Mouse (Mus musculus): ENCODE data around the gene Cfi. TPM values are rescaled to one million over a fixed set of nuclear protein-coding genes. Genes with fewer than 3 reads are reported as not detected.

Gene Cfi
- polyA plus RNA-seq (2012; fragmentation: generic; extraction: Trizol) = not detected
- long read RNA-seq, experiment 1 = 0 reads
- long read RNA-seq, experiment 2 = 0 reads

DNA sequence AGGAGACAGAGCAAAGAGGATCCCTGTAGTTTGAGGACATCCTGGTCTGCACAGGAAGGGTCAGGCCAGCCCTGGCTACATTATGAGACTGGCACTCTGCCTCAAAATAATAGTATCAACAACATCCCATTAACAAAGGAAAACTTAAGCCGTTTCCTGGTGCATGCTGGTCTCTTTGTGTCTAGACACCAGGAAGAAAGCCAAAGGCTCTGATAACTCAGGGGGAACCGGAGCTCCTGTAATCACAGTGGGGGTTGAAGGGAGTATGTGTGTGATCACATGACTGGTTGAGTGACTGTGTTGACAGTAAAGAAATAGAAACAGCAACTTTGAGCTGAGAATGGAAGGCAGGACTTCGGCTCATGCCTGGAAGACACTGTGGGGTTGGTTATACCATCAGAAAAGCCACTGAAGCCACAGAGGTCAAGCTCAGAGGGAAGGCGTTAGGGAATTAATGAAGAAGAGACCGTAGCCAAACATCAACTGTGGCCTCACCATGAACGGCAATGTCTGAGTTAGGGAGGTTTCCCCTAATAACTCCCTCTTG is at the start of gene Cfi:
TSS of gene Cfi (plus strand) at position 497 of the 547 bp plus-strand sequence.
- Histone ChIP-seq H3K79me3 (ENCODE audit: low read depth) (no peaks in the 10 kb centered on the region), H3K4me3 (ENCODE audit: insufficient read depth, poor library complexity, severe bottlenecking) (no peak within 1 kb of the TSS)
- TF ChIP-seq CTCF (IDR thresholded peaks at IDR 0.05; ENCODE audit: control insufficient read depth, insufficient read depth, insufficient read length) = no peak
- no peak for TF ChIP-seq CEBPB (IDR thresholded peaks at IDR 0.05; ENCODE audit: low read depth)
- no peak for TF ChIP-seq FOSL1 (IDR thresholded peaks at IDR 0.05; ENCODE audit: insufficient read depth, low read length, poor library complexity, severe bottlenecking)
- TF ChIP-seq MYOG (IDR thresholded peaks at IDR 0.05; ENCODE audit: control insufficient read depth, extremely low read depth, insufficient read length) = no peak
- no peak for TF ChIP-seq MAX (IDR thresholded peaks at IDR 0.05)
- TF ChIP-seq USF1 (IDR thresholded peaks at IDR 0.05; ENCODE audit: low read depth) = no peak
- no peak for TF ChIP-seq MYOD1 (IDR thresholded peaks at IDR 0.05; ENCODE audit: control insufficient read depth, insufficient read length, low read depth)

DNA sequence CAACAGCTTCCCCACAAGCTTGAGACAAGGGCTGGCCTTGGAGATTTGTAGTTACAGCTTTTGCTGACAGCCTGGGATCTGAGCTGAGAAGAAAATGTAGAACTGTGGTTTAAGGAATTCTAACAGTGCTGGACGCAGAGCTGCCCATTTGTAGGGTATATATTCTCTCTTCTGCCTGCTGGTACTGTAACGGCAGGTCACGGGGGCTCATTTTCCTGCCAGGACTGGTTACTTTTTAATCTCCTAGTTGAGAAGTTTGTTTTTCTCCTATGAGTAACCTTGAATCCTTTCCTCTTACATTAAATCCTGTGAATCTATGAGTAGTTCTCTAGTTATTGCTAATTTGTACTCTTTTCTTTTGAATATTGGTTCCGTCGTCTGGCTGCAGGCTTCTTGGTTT is 41.9 kb upstream of the Cfi start:
- H3ac ChIP-seq (ENCODE audit: control insufficient read depth, insufficient read length, low read depth) = no peak overlapping the region

More for the DNA sequence above, at the start of gene Cfi:
- Histone ChIP-seq H3K36me3 (ENCODE audit: control insufficient read depth, insufficient read depth) (no peaks in the 10 kb centered on the region), H3K79me2 (ENCODE audit: control insufficient read depth, insufficient read depth) (peaks cover 6% of the 10 kb centered on the region), H3K27me3 (ENCODE audit: control insufficient read depth, insufficient read depth, insufficient read length) (peaks cover 16% of the 10 kb centered on the region), H3ac (ENCODE audit: control insufficient read depth, insufficient read length, low read depth) (no peak within 1 kb of the TSS)

DNA sequence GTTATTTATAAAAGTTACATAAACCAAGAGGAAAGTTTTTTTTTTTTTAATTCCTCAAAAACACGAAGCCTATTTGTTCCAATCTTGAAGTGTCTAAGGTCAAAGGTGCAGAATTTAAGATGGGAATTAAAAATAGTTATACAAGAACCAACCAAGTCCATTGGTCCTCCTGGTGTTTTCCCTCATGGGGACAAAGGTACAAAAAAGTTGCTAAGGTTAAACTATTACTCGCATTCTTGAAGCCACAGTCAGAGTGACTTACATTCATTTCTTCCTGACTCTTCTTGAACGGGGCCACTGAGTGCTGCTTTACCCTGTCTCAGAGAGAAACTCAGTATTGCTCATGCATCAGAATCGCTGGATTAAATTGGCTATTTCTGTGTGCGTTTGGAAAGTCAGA is 38.3 kb upstream of the Cfi start:
- Histone ChIP-seq H3ac (ENCODE audit: control insufficient read depth, insufficient read length, low read depth) (no peak overlapping the region), H3K36me3 (ENCODE audit: control insufficient read depth, insufficient read depth) (no peaks in the 10 kb centered on the region), H3K79me3 (ENCODE audit: low read depth) (no peaks in the 10 kb centered on the region), H3K27me3 (ENCODE audit: control insufficient read depth, insufficient read depth, insufficient read length) (peaks cover 7% of the 10 kb centered on the region), H3K4me3 (ENCODE audit: insufficient read depth, poor library complexity, severe bottlenecking) (no peak overlapping the region), H3K79me2 (ENCODE audit: control insufficient read depth, insufficient read depth) (no peaks in the 10 kb centered on the region)
- TF ChIP-seq CTCF (IDR thresholded peaks at IDR 0.05; ENCODE audit: control insufficient read depth, insufficient read depth, insufficient read length) (no peak), MYOG (IDR thresholded peaks at IDR 0.05; ENCODE audit: control insufficient read depth, extremely low read depth, insufficient read length) (no peak), FOSL1 (IDR thresholded peaks at IDR 0.05; ENCODE audit: insufficient read depth, low read length, poor library complexity, severe bottlenecking) (no peak), USF1 (IDR thresholded peaks at IDR 0.05; ENCODE audit: low read depth) (no peak), MYOD1 (IDR thresholded peaks at IDR 0.05; ENCODE audit: control insufficient read depth, insufficient read length, low read depth) (no peak), CEBPB (IDR thresholded peaks at IDR 0.05; ENCODE audit: low read depth) (no peak), MAX (IDR thresholded peaks at IDR 0.05) (no peak)

More for the DNA sequence above, 41.9 kb upstream of the Cfi start:
- Histone ChIP-seq H3K36me3 (ENCODE audit: control insufficient read depth, insufficient read depth) (no peaks in the 10 kb centered on the region), H3K27me3 (ENCODE audit: control insufficient read depth, insufficient read depth, insufficient read length) (peaks cover 7% of the 10 kb centered on the region), H3K79me2 (ENCODE audit: control insufficient read depth, insufficient read depth) (no peaks in the 10 kb centered on the region), H3K4me3 (ENCODE audit: insufficient read depth, poor library complexity, severe bottlenecking) (no peak overlapping the region), H3K79me3 (ENCODE audit: low read depth) (no peaks in the 10 kb centered on the region)
- TF ChIP-seq MAX (IDR thresholded peaks at IDR 0.05) = no peak
- TF ChIP-seq CEBPB (IDR thresholded peaks at IDR 0.05; ENCODE audit: low read depth) = no peak
- TF ChIP-seq MYOD1 (IDR thresholded peaks at IDR 0.05; ENCODE audit: control insufficient read depth, insufficient read length, low read depth) = no peak
- TF ChIP-seq USF1 (IDR thresholded peaks at IDR 0.05; ENCODE audit: low read depth) = no peak
- no peak for TF ChIP-seq CTCF (IDR thresholded peaks at IDR 0.05; ENCODE audit: control insufficient read depth, insufficient read depth, insufficient read length)
- TF ChIP-seq FOSL1 (IDR thresholded peaks at IDR 0.05; ENCODE audit: insufficient read depth, low read length, poor library complexity, severe bottlenecking) = no peak
- no peak for TF ChIP-seq MYOG (IDR thresholded peaks at IDR 0.05; ENCODE audit: control insufficient read depth, extremely low read depth, insufficient read length)

DNA sequence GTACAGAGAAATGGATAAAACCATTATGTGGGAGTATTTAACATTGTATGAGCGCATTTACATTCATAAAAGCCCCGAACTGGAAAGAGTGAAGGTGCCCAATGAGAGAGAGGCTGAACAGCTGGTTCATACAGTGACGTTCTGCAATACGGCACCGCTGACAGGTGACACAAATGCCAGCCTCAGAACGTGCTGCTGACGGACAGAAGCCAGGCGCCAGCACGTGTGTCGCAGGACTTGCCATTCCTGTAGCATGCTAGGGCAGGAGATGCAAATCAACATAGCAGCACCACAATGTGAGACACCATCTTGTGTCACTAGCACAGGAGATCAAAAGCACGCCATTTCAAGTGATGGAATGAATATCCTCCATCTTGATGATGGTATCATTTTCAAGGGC is 37.1 kb upstream of the Cfi start:
- H3K36me3 ChIP-seq (ENCODE audit: control insufficient read depth, insufficient read depth) = no peaks in the 10 kb centered on the region
- no peaks in the 10 kb centered on the region for H3K79me2 ChIP-seq (ENCODE audit: control insufficient read depth, insufficient read depth)
- H3K4me3 ChIP-seq (ENCODE audit: insufficient read depth, poor library complexity, severe bottlenecking) = no peak overlapping the region
- TF ChIP-seq CTCF (IDR thresholded peaks at IDR 0.05; ENCODE audit: control insufficient read depth, insufficient read depth, insufficient read length) = no peak
- TF ChIP-seq MYOD1 (IDR thresholded peaks at IDR 0.05; ENCODE audit: control insufficient read depth, insufficient read length, low read depth) = no peak
- no peak for TF ChIP-seq MAX (IDR thresholded peaks at IDR 0.05)
- TF ChIP-seq MYOG (IDR thresholded peaks at IDR 0.05; ENCODE audit: control insufficient read depth, extremely low read depth, insufficient read length) = no peak
- TF ChIP-seq CEBPB (IDR thresholded peaks at IDR 0.05; ENCODE audit: low read depth) = no peak
- no peak for TF ChIP-seq USF1 (IDR thresholded peaks at IDR 0.05; ENCODE audit: low read depth)
- TF ChIP-seq FOSL1 (IDR thresholded peaks at IDR 0.05; ENCODE audit: insufficient read depth, low read length, poor library complexity, severe bottlenecking) = no peak
- no peaks in the 10 kb centered on the region for H3K27me3 ChIP-seq (ENCODE audit: control insufficient read depth, insufficient read depth, insufficient read length)
- no peaks in the 10 kb centered on the region for H3K79me3 ChIP-seq (ENCODE audit: low read depth)
- H3ac ChIP-seq (ENCODE audit: control insufficient read depth, insufficient read length, low read depth) = no peak overlapping the region

DNA sequence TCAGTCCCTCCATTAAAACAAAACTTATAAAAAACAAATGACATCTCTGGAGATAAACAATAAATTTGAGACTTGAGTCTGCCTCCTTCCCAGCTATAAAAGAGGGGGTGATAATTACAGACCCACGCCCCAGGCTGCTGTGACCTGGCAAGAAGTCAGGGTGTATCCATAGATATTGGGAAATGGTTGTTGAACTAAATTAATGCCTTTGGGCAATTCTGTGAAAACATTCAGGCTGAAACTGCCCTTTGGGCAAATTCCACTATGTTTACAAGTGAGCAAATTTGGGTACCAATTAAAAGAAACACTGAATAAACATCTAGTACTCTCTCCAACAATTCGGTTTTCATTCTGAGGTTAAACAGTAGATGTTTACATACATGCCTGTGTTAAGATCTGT is 36.7 kb upstream of the Cfi start:
- no peaks in the 10 kb centered on the region for H3K79me3 ChIP-seq (ENCODE audit: low read depth)
- no peak overlapping the region for H3K4me3 ChIP-seq (ENCODE audit: insufficient read depth, poor library complexity, severe bottlenecking)
- H3K27me3 ChIP-seq (ENCODE audit: control insufficient read depth, insufficient read depth, insufficient read length) = no peaks in the 10 kb centered on the region
- H3K79me2 ChIP-seq (ENCODE audit: control insufficient read depth, insufficient read depth) = no peaks in the 10 kb centered on the region
- no peak overlapping the region for H3ac ChIP-seq (ENCODE audit: control insufficient read depth, insufficient read length, low read depth)
- TF ChIP-seq FOSL1 (IDR thresholded peaks at IDR 0.05; ENCODE audit: insufficient read depth, low read length, poor library complexity, severe bottlenecking) = no peak
- no peak for TF ChIP-seq CEBPB (IDR thresholded peaks at IDR 0.05; ENCODE audit: low read depth)
- no peak for TF ChIP-seq MYOG (IDR thresholded peaks at IDR 0.05; ENCODE audit: control insufficient read depth, extremely low read depth, insufficient read length)
- H3K36me3 ChIP-seq (ENCODE audit: control insufficient read depth, insufficient read depth) = no peaks in the 10 kb centered on the region

DNA sequence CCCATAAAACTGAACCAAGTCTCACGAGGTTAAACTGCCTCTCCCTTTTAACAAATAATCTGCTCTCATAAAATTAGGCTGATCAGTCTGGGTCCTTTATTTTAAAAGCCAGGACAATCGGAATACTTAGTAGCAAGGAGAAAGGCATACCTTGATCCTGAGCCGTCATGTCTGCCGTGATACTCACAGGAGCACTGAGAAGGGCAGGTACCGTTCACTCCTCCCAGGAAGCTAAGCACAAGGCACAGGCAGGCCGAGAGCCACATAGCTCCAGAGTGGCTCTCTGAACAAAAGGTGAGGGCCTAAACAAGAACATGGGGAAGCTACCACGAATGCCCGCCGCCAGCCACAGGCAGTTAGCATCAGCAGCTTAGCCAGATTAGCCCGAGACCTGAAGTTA is 31.9 kb upstream of the Cfi start, which contains the start of gene Lrit3:
TSS of gene Lrit3 (minus strand) at position 266 of the 400 bp plus-strand sequence.
- Histone ChIP-seq H3K27me3 (ENCODE audit: control insufficient read depth, insufficient read depth, insufficient read length) (no peaks in the 10 kb centered on the region), H3K36me3 (ENCODE audit: control insufficient read depth, insufficient read depth) (no peaks in the 10 kb centered on the region), H3K4me3 (ENCODE audit: insufficient read depth, poor library complexity, severe bottlenecking) (no peak within 1 kb of the TSS), H3K79me2 (ENCODE audit: control insufficient read depth, insufficient read depth) (no peaks in the 10 kb centered on the region), H3K79me3 (ENCODE audit: low read depth) (no peaks in the 10 kb centered on the region), H3ac (ENCODE audit: control insufficient read depth, insufficient read length, low read depth) (no peak within 1 kb of the TSS)
- TF ChIP-seq USF1 (IDR thresholded peaks at IDR 0.05; ENCODE audit: low read depth) (no peak), MYOG (IDR thresholded peaks at IDR 0.05; ENCODE audit: control insufficient read depth, extremely low read depth, insufficient read length) (no peak), MAX (IDR thresholded peaks at IDR 0.05) (no peak), CEBPB (IDR thresholded peaks at IDR 0.05; ENCODE audit: low read depth) (no peak), CTCF (IDR thresholded peaks at IDR 0.05; ENCODE audit: control insufficient read depth, insufficient read depth, insufficient read length) (no peak), FOSL1 (IDR thresholded peaks at IDR 0.05; ENCODE audit: insufficient read depth, low read length, poor library complexity, severe bottlenecking) (no peak), MYOD1 (IDR thresholded peaks at IDR 0.05; ENCODE audit: control insufficient read depth, insufficient read length, low read depth) (no peak)

Measured in C2C12 (cell line).